Mouse (Mus musculus): ENCODE measurements around the gene Phactr1.
"Not testable (repeated sequence)": the region's sequence is repeated elsewhere in the genome, so short reads cannot be mapped to it uniquely, and the experiment has no call there.

Phactr1 gene

GRCm38 (mm10) chr13:42916194-42917033 lies 236.0 kb downstream of the Phactr1 start:
- peak; percentile 62 for ATAC-seq (ENCODE audit: insufficient number of reproducible peaks, low FRiP score, low TSS enrichment)

GRCm38 (mm10) chr13:42917251-42917650 lies 236.8 kb downstream of the Phactr1 start:
- ATAC-seq (ENCODE audit: insufficient number of reproducible peaks, low FRiP score, low TSS enrichment), result peak; percentile 67; the same call in 1 of the 2 replicates

GRCm38 (mm10) chr13:42920062-42920461 lies 239.6 kb downstream of the Phactr1 start:
- no peak for ATAC-seq (ENCODE audit: insufficient number of reproducible peaks, low FRiP score, low TSS enrichment)

- ATAC-seq (ENCODE audit: insufficient number of reproducible peaks, low FRiP score, low TSS enrichment), result no peak
These were observed 241.5 kb downstream of the Phactr1 start for GRCm38 (mm10) chr13:42921769-42922450.

GRCm38 (mm10) chr13:42927778-42928177 lies 247.4 kb downstream of the Phactr1 start:
- ATAC-seq (ENCODE audit: insufficient number of reproducible peaks, low FRiP score, low TSS enrichment), result no peak

GRCm38 (mm10) chr13:42929529-42930235 lies 249.3 kb downstream of the Phactr1 start:
- no peak for ATAC-seq (ENCODE audit: insufficient number of reproducible peaks, low FRiP score, low TSS enrichment)

GRCm38 (mm10) chr13:42932046-42932445 lies 251.6 kb downstream of the Phactr1 start:
- no peak for ATAC-seq (ENCODE audit: insufficient number of reproducible peaks, low FRiP score, low TSS enrichment)

- no peak for ATAC-seq (ENCODE audit: insufficient number of reproducible peaks, low FRiP score, low TSS enrichment)
These were observed 254.2 kb downstream of the Phactr1 start for GRCm38 (mm10) chr13:42934538-42935126.

- no peak for ATAC-seq (ENCODE audit: insufficient number of reproducible peaks, low FRiP score, low TSS enrichment)
These were observed 257.4 kb downstream of the Phactr1 start for GRCm38 (mm10) chr13:42937871-42938270.

DNA sequence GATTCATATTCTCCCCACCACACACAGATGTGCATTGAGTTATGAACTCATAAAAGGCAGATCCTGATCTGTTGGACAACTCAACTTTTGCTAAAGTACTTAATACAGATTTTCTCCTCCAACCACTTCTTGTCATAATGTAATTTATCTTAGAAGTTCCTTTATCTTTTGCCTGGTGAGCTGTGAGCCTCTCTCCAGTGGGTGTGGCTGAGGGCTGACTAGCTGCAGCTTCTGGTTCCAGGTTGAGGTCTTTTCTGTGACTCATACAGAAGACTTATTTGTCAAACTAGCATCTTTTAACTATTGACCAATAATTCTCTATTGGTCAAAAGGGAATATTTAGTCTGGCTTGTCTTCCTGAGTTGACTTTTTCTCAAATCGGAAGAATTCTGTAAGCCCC lies 257.9 kb downstream of the Phactr1 start:
- no peak for ATAC-seq (ENCODE audit: insufficient number of reproducible peaks, low FRiP score, low TSS enrichment)

- no peak for ATAC-seq (ENCODE audit: insufficient number of reproducible peaks, low FRiP score, low TSS enrichment)
These were observed 259.8 kb downstream of the Phactr1 start for GRCm38 (mm10) chr13:42940271-42940670.

DNA sequence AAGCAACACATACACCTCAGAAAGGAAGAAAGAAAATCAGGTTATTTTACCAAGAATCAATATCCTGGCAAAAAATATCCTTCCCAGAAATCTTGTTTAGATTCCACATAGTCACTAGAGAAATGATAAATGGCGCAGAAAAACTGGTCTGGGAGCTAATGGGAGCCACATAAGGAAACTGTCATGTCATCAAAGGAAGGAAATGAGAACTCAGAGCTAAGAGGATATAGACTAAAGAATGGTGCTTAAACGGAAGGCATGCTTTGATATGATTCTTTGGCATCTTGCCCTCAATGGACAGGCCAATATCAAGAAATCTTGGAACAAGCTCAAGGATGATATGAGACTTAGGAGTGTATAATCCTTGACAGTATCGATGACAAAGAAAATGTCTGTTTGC lies 263.7 kb downstream of the Phactr1 start:
- no peak for ATAC-seq (ENCODE audit: insufficient number of reproducible peaks, low FRiP score, low TSS enrichment)

- not testable (repeated sequence) for ATAC-seq (ENCODE audit: insufficient number of reproducible peaks, low FRiP score, low TSS enrichment)
These were observed 264.8 kb downstream of the Phactr1 start for GRCm38 (mm10) chr13:42945201-42945600.

- ATAC-seq (ENCODE audit: insufficient number of reproducible peaks, low FRiP score, low TSS enrichment), result no peak
These were observed 268.4 kb downstream of the Phactr1 start for GRCm38 (mm10) chr13:42948717-42949265.

DNA sequence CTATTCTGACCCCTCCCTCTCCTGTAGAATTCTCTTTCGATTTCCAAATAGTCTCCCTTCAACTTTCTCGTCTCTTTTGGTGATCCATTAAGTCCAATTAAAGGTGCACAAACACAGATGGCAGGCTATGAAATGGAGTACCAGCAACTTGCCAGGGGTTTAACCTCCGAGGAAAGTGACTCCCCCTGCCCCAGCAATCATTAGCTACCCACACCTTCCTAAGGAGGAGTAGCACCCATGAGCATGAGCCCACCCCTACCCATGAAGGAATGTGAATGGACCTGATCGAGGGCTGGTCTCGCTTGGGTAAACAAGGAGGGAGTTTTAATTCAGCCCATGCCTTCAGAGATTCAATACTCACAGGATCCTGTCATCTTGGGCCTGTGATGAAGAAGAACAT lies 268.9 kb downstream of the Phactr1 start:
- no peak for ATAC-seq (ENCODE audit: insufficient number of reproducible peaks, low FRiP score, low TSS enrichment)

DNA sequence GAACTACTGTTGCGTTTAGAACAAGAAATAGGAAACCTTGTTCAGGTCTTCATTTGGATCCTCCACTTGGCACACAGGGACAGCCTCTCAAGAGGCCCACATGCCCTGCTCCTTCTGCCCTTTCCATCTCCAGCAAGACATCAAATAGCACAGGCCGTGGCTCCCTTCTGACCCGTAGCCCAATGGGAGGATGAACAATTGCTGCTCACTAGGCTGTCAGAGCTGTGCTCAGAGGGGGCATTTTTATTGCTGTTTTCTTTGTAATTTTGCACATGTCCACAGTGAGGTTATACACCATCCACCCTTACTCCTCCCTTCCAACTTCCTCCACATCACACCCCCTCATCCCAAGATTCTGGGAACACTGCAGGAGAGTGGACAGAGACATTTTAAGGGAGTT lies 269.6 kb downstream of the Phactr1 start:
- no peak for ATAC-seq (ENCODE audit: insufficient number of reproducible peaks, low FRiP score, low TSS enrichment)

DNA sequence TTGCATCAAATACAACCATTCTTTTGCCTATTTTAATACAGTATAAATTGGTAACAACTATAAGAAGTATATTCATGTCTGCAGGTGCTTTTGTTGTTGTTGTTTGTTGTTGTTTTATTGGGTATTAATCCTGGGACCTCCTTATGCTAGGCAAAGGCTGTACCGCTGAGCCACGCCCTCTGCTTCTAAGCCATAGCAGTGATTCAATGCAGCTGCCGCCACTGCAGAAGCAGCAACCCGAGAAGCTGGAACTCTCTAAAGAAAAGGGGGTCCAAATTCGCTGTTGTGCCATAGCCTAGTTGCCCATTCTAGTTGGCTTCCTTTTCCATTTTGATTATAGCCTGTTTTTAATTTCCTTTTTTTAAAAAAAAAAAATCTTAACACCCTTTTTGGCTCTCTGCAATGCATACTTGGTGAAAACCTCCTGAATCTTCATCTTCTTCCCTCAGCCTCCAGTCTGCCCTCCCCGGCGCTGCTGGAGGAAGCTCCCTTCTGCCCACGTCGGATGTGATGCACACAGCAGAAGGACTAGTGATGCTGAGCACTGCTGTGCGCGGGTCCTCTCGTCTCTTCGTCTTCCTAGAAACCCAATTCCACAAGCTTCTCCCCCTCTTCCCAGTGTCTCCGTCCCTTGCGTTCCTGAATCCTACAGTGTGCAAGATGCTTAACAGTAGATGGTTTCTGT lies 271.8 kb downstream of the Phactr1 start:
- ATAC-seq (ENCODE audit: insufficient number of reproducible peaks, low FRiP score, low TSS enrichment), result no peak

GRCm38 (mm10) chr13:42953071-42953470 lies 272.6 kb downstream of the Phactr1 start:
- no peak for ATAC-seq (ENCODE audit: insufficient number of reproducible peaks, low FRiP score, low TSS enrichment)

DNA sequence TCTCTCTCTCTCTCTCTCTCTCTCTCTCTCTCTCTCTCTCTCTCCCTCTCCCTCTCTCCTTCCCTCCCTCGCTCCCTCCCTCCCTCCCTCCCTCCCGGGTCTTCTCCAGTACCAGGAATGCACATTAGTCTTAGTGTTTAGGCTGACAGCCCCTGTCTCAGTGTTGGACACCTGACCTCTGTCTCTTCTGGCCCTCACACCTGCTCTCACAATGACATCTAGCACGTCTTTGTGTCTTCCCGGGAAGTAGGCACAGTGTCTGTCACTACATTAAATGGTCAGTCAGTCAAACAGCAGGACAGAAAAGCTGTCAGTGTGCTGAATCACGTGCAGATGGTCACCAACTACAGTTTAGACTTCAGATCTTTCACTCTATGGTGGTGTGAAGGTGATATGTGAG lies 273.7 kb downstream of the Phactr1 start:
- no peak for ATAC-seq (ENCODE audit: insufficient number of reproducible peaks, low FRiP score, low TSS enrichment)

DNA sequence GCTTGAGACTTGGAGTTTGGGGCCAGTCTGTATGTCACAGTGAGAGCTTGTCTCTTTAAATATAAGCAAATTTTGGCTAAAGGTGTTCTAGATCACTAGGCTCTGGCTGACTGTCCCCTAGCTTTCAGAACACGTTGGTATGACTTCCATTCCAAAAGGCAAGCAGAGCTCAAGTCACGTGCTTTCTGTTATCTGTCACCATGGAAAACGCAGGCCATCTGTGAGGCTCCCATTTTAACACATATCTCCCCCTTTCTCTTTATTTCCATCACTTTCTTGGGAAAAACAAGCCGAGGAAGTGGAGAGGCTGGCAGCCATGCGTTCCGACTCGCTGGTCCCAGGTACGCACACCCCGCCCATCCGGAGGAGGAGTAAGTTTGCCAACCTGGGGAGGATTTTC lies 275.9 kb downstream of the Phactr1 start:
- no peak for ATAC-seq (ENCODE audit: insufficient number of reproducible peaks, low FRiP score, low TSS enrichment)
